Mouse (Mus musculus): ENCODE results near the gene Nol3.

DNA sequence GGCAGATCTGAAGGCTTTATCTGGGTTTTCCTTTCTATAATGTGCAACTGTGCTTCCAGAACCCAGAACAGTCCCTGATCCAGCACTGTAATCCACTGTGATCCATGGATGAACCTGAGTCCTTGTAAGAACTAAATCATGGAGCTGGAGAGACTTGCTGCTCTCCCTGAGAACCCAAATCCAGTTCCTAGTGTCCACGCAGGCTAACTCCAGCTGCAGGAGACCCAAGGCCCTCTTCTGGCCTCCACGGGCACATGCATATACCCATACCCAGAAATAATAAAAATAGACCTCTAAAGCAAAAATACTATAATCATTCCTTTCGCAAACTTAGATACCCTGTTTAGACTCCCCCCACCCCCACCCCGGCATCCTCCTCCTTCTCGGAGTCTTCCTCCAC lies 12.3 kb downstream of the Nol3 start:
- TF ChIP-seq POLR2A (IDR thresholded peaks at IDR 0.05; ENCODE audit: insufficient read depth, low read length) = no peak
- TF ChIP-seq CTCF (IDR thresholded peaks at IDR 0.05; ENCODE audit: low read depth, low read length) = no peak
- TF ChIP-seq EP300 (IDR thresholded peaks at IDR 0.05; ENCODE audit: insufficient read depth, low read depth, low read length) = no peak

Measured in ES-Bruce4 (cell line).